Mouse (Mus musculus): ENCODE data around the gene 2210016F16Rik. TPM values are rescaled to one million over a fixed set of nuclear protein-coding genes. Genes with fewer than 3 reads are reported as not detected.

2210016F16Rik gene
- 1 to 10 TPM; 7.6 to 8.6 TPM for total RNA-seq (2023)

GRCm38 (mm10) chr13:58384779-58385546 lies at the start of gene 2210016F16Rik:
Gene 2210016F16Rik, minus strand, starts transcription at chr13:58385225.

GRCm38 (mm10) chr13:58403243-58403642 lies 18.2 kb upstream of the 2210016F16Rik start, which contains the start of gene Hnrnpk:
Gene Hnrnpk, minus strand, starts transcription at chr13:58403343.

GRCm38 (mm10) chr13:58402003-58402743 lies 17.1 kb upstream of the 2210016F16Rik start, which contains the start of gene Rmi1:
Gene Rmi1, plus strand, starts transcription at chr13:58402248.

GRCm38 (mm10) chr13:58358629-58359303 lies 26.3 kb downstream of the 2210016F16Rik start, which contains the start of gene Kif27:
Gene Kif27, minus strand, starts transcription at chr13:58359122.

Other genes with a start within 250 kb of the 2210016F16Rik start
- 10 to 100 TPM; 31.0 to 42.8 TPM for gene Idnk, start 227.6 kb downstream of the 2210016F16Rik start, total RNA-seq (2023)
- 10 to 100 TPM; 41.6 to 46.5 TPM for gene Ubqln1, start 169.6 kb downstream of the 2210016F16Rik start, total RNA-seq (2023)
- 1 to 10 TPM; 3.6 to 3.9 TPM for gene Gkap1, start 109.5 kb downstream of the 2210016F16Rik start, total RNA-seq (2023)
- gene Kif27, start 26.1 kb downstream of the 2210016F16Rik start, total RNA-seq (2023) = under 1 TPM in 1 of 2 experiments, not detected in 1; 0.09 TPM
- 10 to 100 TPM; 18.0 to 20.3 TPM for gene Rmi1, start 17.0 kb upstream of the 2210016F16Rik start, total RNA-seq (2023)
- 100 to 1,000 TPM; 718 to 831 TPM for gene Hnrnpk, start 18.1 kb upstream of the 2210016F16Rik start, total RNA-seq (2023)
- gene Slc28a3, start 225.7 kb upstream of the 2210016F16Rik start, total RNA-seq (2023) = not detected

Data from neutrophil, adult 59 days (primary cell).